Mouse (Mus musculus): ENCODE results near the gene Dhdds. TPM values are rescaled to one million over a fixed set of nuclear protein-coding genes. Genes with fewer than 3 reads are reported as not detected.

Gene Dhdds
- total and polyA plus RNA-seq, 3 experiments: 15.9 to 37.7 TPM; not detected in 1

DNA sequence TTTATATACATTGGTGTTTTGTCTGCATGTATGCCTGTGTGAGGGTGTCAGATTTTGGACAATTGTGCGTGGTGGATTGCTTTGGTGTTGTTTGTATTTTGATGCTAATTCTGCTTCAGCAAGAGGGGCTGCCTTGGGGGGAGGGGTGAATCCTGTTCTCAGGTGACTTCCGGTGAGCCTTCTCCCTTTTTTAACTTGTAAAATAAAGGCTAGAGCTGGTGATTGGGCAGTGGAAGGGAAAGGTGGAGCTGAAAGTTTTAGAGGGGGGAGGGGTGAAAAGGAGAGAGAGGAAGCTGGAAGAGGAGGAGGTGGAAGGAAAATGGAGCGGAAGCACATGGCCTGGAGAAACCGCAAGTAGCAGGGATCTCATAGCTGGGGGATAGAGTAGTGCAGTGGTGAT is 44.4 kb downstream of the Dhdds start:
- Histone ChIP-seq H3K9ac (ENCODE audit: control insufficient read depth, low read depth, low read length, poor library complexity, severe bottlenecking) (no peak overlapping the region), H3K36me3 (ENCODE audit: control insufficient read depth in 1 of 2, insufficient read depth in 2 of 2, low read length in 2 of 2) (no peaks in the 10 kb centered on the region), H3K4me1 (ENCODE audit: control insufficient read depth in 1 of 2, insufficient read depth in 2 of 2, low read length in 2 of 2) (no peaks in the 10 kb centered on the region), H3K4me3 (ENCODE audit: control insufficient read depth in 1 of 2, insufficient read depth in 1 of 2, low read depth in 2 of 2, low read length in 2 of 2) (no peak overlapping the region), H3K9me3 (replicated peaks; ENCODE audit: insufficient read depth, low read length) (no peaks in the 10 kb centered on the region), H3K27ac (ENCODE audit: control insufficient read depth, low read depth, low read length) (no peak overlapping the region), H3K79me2 (ENCODE audit: control insufficient read depth, insufficient read depth, low read length, poor library complexity) (no peaks in the 10 kb centered on the region), H3K27me3 (ENCODE audit: control insufficient read depth in 1 of 2, insufficient read depth in 2 of 2, low read length in 2 of 2) (no peaks in the 10 kb centered on the region)
- DNase-seq (ENCODE audit: low read depth, low spot score): no peak
- no peak for TF ChIP-seq SIN3A (IDR thresholded peaks at IDR 0.05; ENCODE audit: low read length)
- no peak for TF ChIP-seq UBTF (IDR thresholded peaks at IDR 0.05; ENCODE audit: borderline replicate concordance, insufficient read depth, low read depth, low read length)

DNA sequence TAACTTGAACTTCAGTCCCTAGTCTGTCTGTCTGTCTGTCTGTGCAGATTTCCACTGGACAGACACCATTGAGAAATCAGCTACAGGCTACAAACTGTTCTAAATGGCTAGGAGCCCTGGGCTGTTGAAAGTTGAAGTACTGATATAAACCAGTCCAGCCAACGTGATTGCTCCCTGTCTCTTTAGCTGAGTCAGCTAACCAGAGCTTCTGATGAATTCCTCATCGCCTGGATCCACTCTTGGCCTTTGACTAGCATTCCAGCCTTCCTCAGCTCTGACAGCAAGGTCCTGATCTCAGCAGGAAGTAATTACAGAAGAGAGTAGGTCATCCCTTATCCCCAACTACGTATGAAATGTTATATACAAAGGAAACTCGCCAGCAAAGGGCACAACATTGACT is 54.0 kb downstream of the Dhdds start:
- no peak for DNase-seq (ENCODE audit: low read depth, low spot score)

DNA sequence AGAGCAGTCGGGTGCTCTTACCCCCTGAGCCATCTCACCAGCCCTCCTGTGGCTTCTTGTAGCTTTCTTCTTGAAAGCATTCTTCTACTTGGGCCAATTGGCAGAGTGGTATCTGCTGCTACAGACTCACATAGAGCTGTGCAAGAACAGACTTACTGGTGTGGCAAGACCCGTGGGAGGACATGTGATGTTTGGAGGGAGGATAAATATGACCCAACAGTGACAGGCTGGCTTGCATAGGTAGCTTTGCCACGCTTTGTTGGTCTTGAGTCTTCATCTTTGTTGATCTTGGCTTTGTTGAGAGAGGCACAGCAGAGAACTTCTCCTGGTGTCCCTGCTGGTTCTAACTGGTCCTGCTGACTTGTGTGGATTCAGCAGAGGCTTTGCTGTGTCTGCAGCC is 56.9 kb downstream of the Dhdds start:
- DNase-seq (ENCODE audit: low read depth, low spot score): no peak
- no peaks in the 10 kb centered on the region for H3K79me2 ChIP-seq (ENCODE audit: control insufficient read depth, insufficient read depth, low read length, poor library complexity)

More for the DNA sequence above, 54.0 kb downstream of the Dhdds start:
- TF ChIP-seq SIN3A (IDR thresholded peaks at IDR 0.05; ENCODE audit: low read length) (no peak), SMC3 (IDR thresholded peaks at IDR 0.05; ENCODE audit: low read depth, low read length) (no peak), MXI1 (IDR thresholded peaks at IDR 0.05; ENCODE audit: low read depth, low read length) (no peak), ZNF384 (IDR thresholded peaks at IDR 0.05; ENCODE audit: low read depth, low read length) (no peak), NELFE (IDR thresholded peaks at IDR 0.05; ENCODE audit: low read depth, low read length) (no peak), MEF2A (IDR thresholded peaks at IDR 0.05; ENCODE audit: extremely low read depth, insufficient replicate concordance, low read depth, low read length, poor library complexity, severe bottlenecking) (no peak), ZKSCAN1 (IDR thresholded peaks at IDR 0.05; ENCODE audit: low read depth, low read length) (no peak)
- Histone ChIP-seq H3K4me1 (ENCODE audit: control insufficient read depth in 1 of 2, insufficient read depth in 2 of 2, low read length in 2 of 2) (no peaks in the 10 kb centered on the region), H3K36me3 (ENCODE audit: control insufficient read depth in 1 of 2, insufficient read depth in 2 of 2, low read length in 2 of 2) (no peaks in the 10 kb centered on the region), H3K9me3 (replicated peaks; ENCODE audit: insufficient read depth, low read length) (no peaks in the 10 kb centered on the region), H3K27me3 (ENCODE audit: control insufficient read depth in 1 of 2, insufficient read depth in 2 of 2, low read length in 2 of 2) (no peaks in the 10 kb centered on the region), H3K27ac (ENCODE audit: control insufficient read depth, low read depth, low read length) (no peak overlapping the region), H3K9ac (ENCODE audit: control insufficient read depth, low read depth, low read length, poor library complexity, severe bottlenecking) (no peak overlapping the region), H3K79me2 (ENCODE audit: control insufficient read depth, insufficient read depth, low read length, poor library complexity) (0 out of 2 replicates have a peak, but pooled peaks cover 2% of the 10 kb centered on the region), H3K4me3 (ENCODE audit: control insufficient read depth in 1 of 2, insufficient read depth in 1 of 2, low read depth in 2 of 2, low read length in 2 of 2) (no peak overlapping the region)

More for the DNA sequence above, 56.9 kb downstream of the Dhdds start:
- Histone ChIP-seq H3K36me3 (ENCODE audit: control insufficient read depth in 1 of 2, insufficient read depth in 2 of 2, low read length in 2 of 2) (no peaks in the 10 kb centered on the region), H3K27ac (ENCODE audit: control insufficient read depth, low read depth, low read length) (no peak overlapping the region), H3K9ac (ENCODE audit: control insufficient read depth, low read depth, low read length, poor library complexity, severe bottlenecking) (no peak overlapping the region), H3K9me3 (replicated peaks; ENCODE audit: insufficient read depth, low read length) (no peaks in the 10 kb centered on the region), H3K27me3 (ENCODE audit: control insufficient read depth in 1 of 2, insufficient read depth in 2 of 2, low read length in 2 of 2) (no peaks in the 10 kb centered on the region), H3K4me3 (ENCODE audit: control insufficient read depth in 1 of 2, insufficient read depth in 1 of 2, low read depth in 2 of 2, low read length in 2 of 2) (no peak overlapping the region), H3K4me1 (ENCODE audit: control insufficient read depth in 1 of 2, insufficient read depth in 2 of 2, low read length in 2 of 2) (peaks cover 0 to 3% of the 10 kb centered on the region in 2 experiments; a peak in 1 of 4 replicates)
- TF ChIP-seq TAL1 (IDR thresholded peaks at IDR 0.05; ENCODE audit: low read length) (no peak), ETS1 (IDR thresholded peaks at IDR 0.05; ENCODE audit: low read depth, low read length) (no peak), GABPA (IDR thresholded peaks at IDR 0.05; ENCODE audit: low read depth, low read length) (no peak), BHLHE40 (IDR thresholded peaks at IDR 0.05; ENCODE audit: borderline replicate concordance, low read depth, low read length) (no peak), EP300 (IDR thresholded peaks at IDR 0.05; ENCODE audit: low read depth in 1 of 2, low read length in 2 of 2) (no peak), SIN3A (IDR thresholded peaks at IDR 0.05; ENCODE audit: low read length) (no peak), CHD1 (IDR thresholded peaks at IDR 0.05; ENCODE audit: low read depth, low read length) (no peak)
